Mouse (Mus musculus) forebrain, embryonic 13.5 days (tissue): ENCODE data around the gene Kdf1. TPM values are rescaled to one million over a fixed set of nuclear protein-coding genes. Genes with fewer than 3 reads are reported as not detected.
"Not testable (repeated sequence)": the region's sequence is repeated elsewhere in the genome, so short reads cannot be mapped to it uniquely, and the experiment has no call there.

ENCODE experiments used
- ATAC-seq: fragments of 200-750 bp; cut with Nextera tagmentation; 2 replicates; pipeline ENCODE4 v1.8.0; 2017
- H3K27ac ChIP-seq: fragments of 300-500 bp; sonication (generic); 2 replicates; pipeline ENCODE4 v1.5.1; 2015; ENCODE audit warnings: inconsistent platforms, mild to moderate bottlenecking, moderate library complexity
- H3K27me3 ChIP-seq: fragments of 300-500 bp; sonication (generic); 2 replicates; pipeline ENCODE4 v1.6.1; 2015; ENCODE audit warnings: mild to moderate bottlenecking, inconsistent platforms
- H3K36me3 ChIP-seq: fragments of 300-500 bp; sonication (generic); 2 replicates; pipeline ENCODE4 v1.6.1; 2015; ENCODE audit warnings: mild to moderate bottlenecking, inconsistent platforms; ENCODE audit not compliant: poor library complexity, severe bottlenecking
- H3K4me1 ChIP-seq: fragments of 300-500 bp; sonication (generic); 2 replicates; pipeline ENCODE4 v1.6.1; 2015; ENCODE audit warnings: inconsistent platforms
- H3K4me2 ChIP-seq: fragments of 300-500 bp; sonication (generic); 2 replicates; pipeline ENCODE4 v1.6.1; 2015; ENCODE audit warnings: inconsistent platforms, mild to moderate bottlenecking, moderate library complexity
- H3K4me3 ChIP-seq: fragments of 300-500 bp; sonication (generic); 2 replicates; pipeline ENCODE4 v1.5.1; 2015; ENCODE audit warnings: mild to moderate bottlenecking, inconsistent platforms
- H3K9ac ChIP-seq: fragments of 300-500 bp; sonication (generic); 2 replicates; pipeline ENCODE4 v1.6.1; 2015; ENCODE audit warnings: mild to moderate bottlenecking, inconsistent platforms
- H3K9me3 ChIP-seq: fragments of 300-500 bp; sonication (generic); replicated peaks from 2 replicates; pipeline ENCODE4 v1.6.1; 2016; ENCODE audit warnings: inconsistent platforms
- WGBS: fragments of 180-500 bp; shearing (Covaris S2); methylation state at CpG from one replicate; pipeline ENCODE4 v1.1.7; 2015; 5-methylcytosine and 5-hydroxymethylcytosine counted together
- polyA plus RNA-seq: library from polyadenylated mRNA; unstranded; fragments of >200 nt; fragmentation: Nextera tagmentation; extraction: Ambion mirVana; gene quantifications from 2 replicates; pipeline ENCODE4 v1.2.1, GENCODE M21; 2015

Gene Kdf1
- polyA plus RNA-seq, 1 experiment from 2014 or later = 0.26 TPM

DNA sequence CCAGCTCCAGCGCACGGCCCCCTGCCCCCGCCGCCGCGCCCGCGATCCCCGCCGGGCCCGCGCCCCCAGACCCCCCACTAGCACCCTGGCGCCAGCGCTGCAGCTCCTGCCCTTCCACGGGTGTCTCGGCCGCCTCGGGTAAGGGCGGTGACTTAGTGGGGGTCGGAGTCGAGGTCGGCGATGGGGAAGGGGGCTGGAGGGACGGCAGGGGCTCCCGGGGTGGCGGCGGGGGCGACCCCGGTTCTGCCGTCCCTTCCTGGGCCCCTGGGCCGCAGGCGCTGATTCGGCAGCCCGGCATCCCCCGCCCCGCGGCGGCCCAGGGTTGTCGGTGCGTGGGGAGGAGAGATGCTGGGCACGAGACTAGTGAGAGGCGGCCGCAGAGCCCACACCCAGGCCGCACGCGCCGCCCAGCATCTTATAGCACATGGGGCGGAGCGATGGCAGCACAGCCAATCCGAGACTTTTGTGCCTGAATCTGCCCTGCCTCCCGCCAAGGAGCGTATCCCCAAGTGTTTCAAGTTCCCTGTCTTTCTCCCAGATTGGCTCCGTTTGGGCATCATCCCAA lies 20.5 kb upstream of the Kdf1 start, which contains the start of gene Trnp1:
Gene Trnp1 (minus strand): TSS at position 391 of the 565 bp plus-strand sequence.
- peaks cover 95% of the 10 kb centered on the region for H3K27me3 ChIP-seq
- no peak within 1 kb of the TSS for H3K27ac ChIP-seq
- WGBS = 1% methylated on average over 46 of the region's 53 CpGs
- peak within 1 kb of the TSS; percentile 72 for H3K9ac ChIP-seq
- peaks cover 28% of the 10 kb centered on the region for H3K4me1 ChIP-seq
- peak within 1 kb of the TSS; percentile 98 for H3K4me2 ChIP-seq
- H3K9me3 ChIP-seq = no peaks in the 10 kb centered on the region
- H3K4me3 ChIP-seq = peak within 1 kb of the TSS; percentile 54
- H3K36me3 ChIP-seq = no peaks in the 10 kb centered on the region
- ATAC-seq = peak; percentile 93

DNA sequence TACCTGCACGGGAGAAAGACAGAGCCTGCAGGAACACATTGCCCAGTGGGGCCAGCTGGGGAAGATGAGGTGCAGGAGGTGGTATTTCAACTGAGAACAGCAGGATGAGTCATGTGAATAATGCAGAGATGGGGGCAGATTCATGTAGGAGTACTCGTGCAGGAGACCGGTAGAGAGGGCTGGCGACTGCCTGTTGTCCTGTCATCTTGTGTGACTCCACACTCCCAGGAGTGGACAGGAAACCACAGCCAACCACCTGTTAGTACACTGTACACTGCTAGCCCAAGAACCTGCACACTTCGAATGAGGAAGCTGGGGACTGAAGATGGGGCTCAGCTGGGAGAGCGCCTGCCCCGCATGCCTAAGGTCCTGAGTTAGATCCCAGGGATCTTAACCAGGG lies 17.2 kb upstream of the Kdf1 start:
- Histone ChIP-seq H3K4me1 (peaks cover 22% of the 10 kb centered on the region), H3K4me2 (no peak overlapping the region), H3K4me3 (no peak overlapping the region), H3K36me3 (no peaks in the 10 kb centered on the region), H3K9ac (no peak overlapping the region), H3K9me3 (no peaks in the 10 kb centered on the region), H3K27ac (no peak overlapping the region), H3K27me3 (peaks cover 73% of the 10 kb centered on the region)
- 60% methylated on average over 7 of the region's 7 CpGs for WGBS
- ATAC-seq = no peak

DNA sequence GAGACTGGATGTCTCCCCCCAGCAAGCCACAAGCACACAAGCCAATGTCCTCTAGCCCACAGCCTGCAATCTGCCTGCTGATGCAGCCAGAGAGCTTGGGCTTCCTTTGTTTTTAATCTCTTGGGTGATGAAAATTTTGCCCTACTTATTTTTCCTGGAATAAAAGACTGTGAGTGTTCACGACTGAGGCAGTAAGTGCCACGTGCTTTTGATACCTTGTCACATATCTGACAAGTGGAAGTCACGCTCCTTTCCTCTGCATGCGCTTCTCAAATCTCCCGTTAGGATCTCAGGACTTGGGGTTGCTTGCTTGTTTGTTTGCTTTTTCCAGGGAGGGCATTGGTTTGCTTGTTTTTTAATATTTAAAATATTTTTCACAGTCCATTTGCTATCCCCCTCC lies 14.5 kb upstream of the Kdf1 start:
- 55% methylated on average over 5 of the region's 5 CpGs for WGBS
- Histone ChIP-seq H3K4me1 (no peaks in the 10 kb centered on the region), H3K36me3 (no peaks in the 10 kb centered on the region), H3K9me3 (no peaks in the 10 kb centered on the region), H3K27me3 (peaks cover 50% of the 10 kb centered on the region), H3K4me2 (no peak overlapping the region), H3K27ac (no peak overlapping the region), H3K4me3 (no peak overlapping the region), H3K9ac (no peak overlapping the region)
- ATAC-seq = no peak

- Histone ChIP-seq H3K36me3 (no peaks in the 10 kb centered on the region), H3K4me1 (no peaks in the 10 kb centered on the region), H3K4me2 (no peak overlapping the region), H3K27me3 (peaks cover 44% of the 10 kb centered on the region), H3K9me3 (no peaks in the 10 kb centered on the region), H3K27ac (no peak overlapping the region), H3K9ac (no peak overlapping the region), H3K4me3 (no peak overlapping the region)
- ATAC-seq = no peak
- WGBS = 63% methylated on average over 9 of the region's 9 CpGs
These were observed 13.8 kb upstream of the Kdf1 start for GRCm38 (mm10) chr4:133504755-133505485.

- no peak for ATAC-seq
- Histone ChIP-seq H3K36me3 (no peaks in the 10 kb centered on the region), H3K9ac (no peak overlapping the region), H3K27ac (no peak overlapping the region), H3K27me3 (peaks cover 27% of the 10 kb centered on the region), H3K9me3 (no peaks in the 10 kb centered on the region), H3K4me3 (no peak overlapping the region), H3K4me1 (no peaks in the 10 kb centered on the region), H3K4me2 (no peak overlapping the region)
- WGBS = 81% methylated on average over 5 of the region's 5 CpGs
These were observed 12.2 kb upstream of the Kdf1 start for GRCm38 (mm10) chr4:133506573-133506972.

DNA sequence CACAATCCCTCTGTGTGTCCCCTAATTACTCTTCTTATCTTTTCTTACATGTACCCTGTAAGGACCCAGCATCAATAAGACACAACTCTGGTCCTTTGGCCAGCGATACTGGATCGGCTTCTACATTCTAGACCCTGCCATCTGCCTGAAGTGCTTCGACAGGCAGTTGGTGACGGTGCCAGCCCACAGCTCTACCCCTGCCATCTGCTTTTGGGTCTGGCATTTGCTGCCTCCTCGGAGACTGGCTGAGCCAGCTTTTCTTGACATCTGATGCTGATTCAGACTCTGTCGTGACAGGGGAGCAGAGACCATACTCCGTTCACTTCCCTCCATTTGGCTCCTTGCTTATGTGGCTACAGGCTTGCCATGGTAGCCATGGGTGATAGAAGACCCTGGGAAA lies 9.8 kb upstream of the Kdf1 start:
- Histone ChIP-seq H3K36me3 (no peaks in the 10 kb centered on the region), H3K9ac (no peak overlapping the region; the same call in 1 of the 2 replicates), H3K4me3 (no peak overlapping the region), H3K27me3 (0 out of 2 replicates have a peak, but pooled peaks cover 9% of the 10 kb centered on the region), H3K4me1 (no peaks in the 10 kb centered on the region), H3K4me2 (no peak overlapping the region), H3K9me3 (no peaks in the 10 kb centered on the region), H3K27ac (no peak overlapping the region)
- 74% methylated on average over 7 of the region's 7 CpGs for WGBS
- ATAC-seq = peak; percentile 77; the same call in 1 of the 2 replicates

- Histone ChIP-seq H3K27ac (no peak overlapping the region), H3K9ac (no peak overlapping the region), H3K27me3 (peaks cover 16% of the 10 kb centered on the region), H3K4me2 (no peak overlapping the region), H3K4me1 (no peaks in the 10 kb centered on the region), H3K36me3 (no peaks in the 10 kb centered on the region), H3K9me3 (no peaks in the 10 kb centered on the region), H3K4me3 (no peak overlapping the region)
- WGBS = 77% methylated on average over 5 of the region's 5 CpGs
- no peak for ATAC-seq
These were observed 7.7 kb upstream of the Kdf1 start for GRCm38 (mm10) chr4:133511050-133511449.

DNA sequence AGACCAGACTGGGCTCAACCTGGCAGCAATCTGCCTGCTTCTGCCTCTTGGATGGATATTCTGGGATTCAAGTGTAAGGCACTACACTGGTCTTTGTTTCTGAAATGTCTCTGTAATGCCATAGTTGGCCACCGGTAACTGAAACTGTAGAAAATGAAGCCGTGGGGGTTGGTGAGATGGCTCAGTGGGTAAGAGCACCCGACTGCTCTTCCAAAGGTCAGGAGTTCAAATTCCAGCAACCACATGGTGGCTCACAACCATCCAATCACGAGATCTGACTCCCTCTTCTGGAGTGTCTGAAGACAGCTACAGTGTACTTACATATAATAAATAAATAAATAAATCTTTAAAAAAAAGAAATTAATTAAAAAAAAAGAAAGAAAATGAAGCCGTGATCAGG lies 6.3 kb upstream of the Kdf1 start:
- H3K27ac ChIP-seq, H3K9me3 ChIP-seq, H3K9ac ChIP-seq, ATAC-seq, H3K4me2 ChIP-seq, H3K36me3 ChIP-seq, H3K4me3 ChIP-seq, H3K4me1 ChIP-seq: not testable (repeated sequence)
- H3K27me3 ChIP-seq = peaks cover 21% of the 10 kb centered on the region
- 63% methylated on average over 5 of the region's 5 CpGs for WGBS

DNA sequence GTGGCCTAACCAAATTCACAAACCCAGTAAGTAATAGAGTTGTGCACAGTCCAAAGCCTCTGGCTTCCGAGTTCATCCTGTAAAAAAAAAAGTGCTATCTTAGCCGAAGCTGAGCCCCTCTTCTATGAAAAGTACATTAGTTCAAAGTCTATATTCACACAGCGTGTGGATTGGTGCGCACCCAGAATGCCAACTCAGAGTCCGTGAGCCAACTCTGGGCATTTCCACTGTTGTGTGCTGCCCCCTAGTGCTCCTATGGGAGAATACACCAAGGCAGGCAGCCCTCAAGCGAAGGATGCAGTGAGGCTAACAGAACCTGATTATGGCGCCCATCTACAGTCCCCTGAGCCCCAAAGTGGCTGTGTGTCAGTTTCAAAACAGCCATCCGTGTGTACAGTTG lies 5.8 kb upstream of the Kdf1 start:
- ATAC-seq = 0 out of 2 replicates have a peak, but pooled peaks have one; percentile 55
- no peak overlapping the region for H3K27ac ChIP-seq
- H3K9ac ChIP-seq = no peak overlapping the region
- no peak overlapping the region for H3K4me2 ChIP-seq
- H3K4me1 ChIP-seq = no peaks in the 10 kb centered on the region
- peaks cover 26% of the 10 kb centered on the region for H3K27me3 ChIP-seq
- no peaks in the 10 kb centered on the region for H3K9me3 ChIP-seq
- no peaks in the 10 kb centered on the region for H3K36me3 ChIP-seq
- 10% methylated on average over 8 of the region's 8 CpGs for WGBS
- no peak overlapping the region for H3K4me3 ChIP-seq

DNA sequence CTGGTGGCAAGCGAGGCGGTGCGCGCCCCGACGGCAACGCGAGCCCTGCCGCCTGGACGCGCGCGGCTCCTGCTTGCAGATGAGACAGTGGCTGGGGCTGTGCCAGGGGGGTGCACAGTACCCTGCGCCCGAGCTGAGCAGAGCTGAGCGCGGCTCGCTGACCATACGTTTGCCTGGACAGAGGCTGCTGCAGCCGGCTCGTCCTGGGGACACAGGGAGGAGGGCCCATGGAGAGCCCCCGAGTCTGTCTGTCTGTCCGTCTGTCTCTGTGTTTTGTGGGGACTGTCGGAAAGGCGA lies 554 bp downstream of the Kdf1 start:
- Histone ChIP-seq H3K4me3 (peak overlapping the region; percentile 31), H3K4me1 (peaks cover 7% of the 10 kb centered on the region; the same call in 1 of the 2 replicates), H3K9ac (no peak overlapping the region), H3K9me3 (no peaks in the 10 kb centered on the region), H3K36me3 (no peaks in the 10 kb centered on the region), H3K27me3 (peaks cover 64% of the 10 kb centered on the region), H3K27ac (no peak overlapping the region), H3K4me2 (peak overlapping the region; percentile 52)
- WGBS = 7% methylated on average over 25 of the region's 25 CpGs
- ATAC-seq = no peak

DNA sequence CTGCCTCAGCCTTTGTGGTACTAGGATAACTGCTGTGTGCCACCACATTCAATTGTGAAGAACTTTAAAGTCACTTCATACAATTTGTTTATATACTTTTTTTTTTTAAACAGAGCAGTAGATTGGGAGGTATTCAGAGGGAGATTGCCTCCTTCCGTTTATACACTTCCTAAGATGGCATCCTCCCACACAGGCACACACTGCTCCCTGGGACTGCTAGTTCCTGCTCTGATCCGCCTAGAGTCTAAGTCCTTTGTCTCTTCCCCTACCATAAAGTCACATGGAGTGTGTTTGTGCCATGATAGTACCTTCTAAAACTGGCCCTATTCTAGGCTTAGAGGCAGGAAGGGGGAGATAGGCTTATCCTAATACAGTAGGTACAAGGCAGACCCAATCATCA lies 2.7 kb downstream of the Kdf1 start:
- Histone ChIP-seq H3K9ac (no peak overlapping the region), H3K9me3 (no peaks in the 10 kb centered on the region), H3K4me3 (no peak overlapping the region), H3K27me3 (peaks cover 53% of the 10 kb centered on the region), H3K36me3 (no peaks in the 10 kb centered on the region), H3K4me2 (no peak overlapping the region), H3K27ac (no peak overlapping the region), H3K4me1 (peaks cover 7% of the 10 kb centered on the region; the same call in 1 of the 2 replicates)
- WGBS = 64% methylated on average over 2 of the region's 2 CpGs
- no peak for ATAC-seq

DNA sequence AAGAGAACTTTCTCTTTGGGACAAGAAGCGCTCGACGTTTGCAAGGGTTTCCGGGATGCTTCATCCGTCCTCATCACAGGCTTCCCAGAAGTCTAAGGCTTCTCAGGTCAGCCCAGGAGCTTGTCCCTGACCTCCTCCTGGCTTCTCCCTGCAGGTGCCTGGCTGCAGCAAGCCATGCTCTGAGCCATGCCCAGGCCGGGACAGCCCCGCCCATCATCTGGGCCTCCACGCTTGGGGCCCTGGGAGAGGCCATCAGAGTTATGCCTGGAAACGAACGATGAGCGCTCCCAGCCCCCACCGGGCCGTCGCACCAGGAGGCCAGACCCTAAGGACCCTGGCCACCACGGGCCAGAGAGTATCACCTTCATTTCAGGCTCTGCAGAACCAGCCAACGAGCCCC lies 9.0 kb downstream of the Kdf1 start:
- Histone ChIP-seq H3K4me3 (no peak overlapping the region), H3K27me3 (no peaks in the 10 kb centered on the region), H3K27ac (no peak overlapping the region), H3K4me1 (no peaks in the 10 kb centered on the region), H3K9me3 (no peaks in the 10 kb centered on the region), H3K36me3 (peaks cover 49% of the 10 kb centered on the region), H3K9ac (no peak overlapping the region), H3K4me2 (no peak overlapping the region)
- 78% methylated on average over 16 of the region's 16 CpGs for WGBS
- ATAC-seq = no peak

- Histone ChIP-seq H3K9me3 (no peaks in the 10 kb centered on the region), H3K27ac (no peak overlapping the region), H3K27me3 (no peaks in the 10 kb centered on the region), H3K4me1 (no peaks in the 10 kb centered on the region), H3K4me3 (no peak overlapping the region), H3K36me3 (peaks cover 97% of the 10 kb centered on the region), H3K9ac (no peak overlapping the region), H3K4me2 (no peak overlapping the region)
- 90% methylated on average over 3 of the region's 3 CpGs for WGBS
- ATAC-seq = no peak
These were observed 14.0 kb downstream of the Kdf1 start for GRCm38 (mm10) chr4:133532777-133533176.
